Mouse (Mus musculus): ENCODE measurements around the gene Palm2.

Palm2 gene

DNA sequence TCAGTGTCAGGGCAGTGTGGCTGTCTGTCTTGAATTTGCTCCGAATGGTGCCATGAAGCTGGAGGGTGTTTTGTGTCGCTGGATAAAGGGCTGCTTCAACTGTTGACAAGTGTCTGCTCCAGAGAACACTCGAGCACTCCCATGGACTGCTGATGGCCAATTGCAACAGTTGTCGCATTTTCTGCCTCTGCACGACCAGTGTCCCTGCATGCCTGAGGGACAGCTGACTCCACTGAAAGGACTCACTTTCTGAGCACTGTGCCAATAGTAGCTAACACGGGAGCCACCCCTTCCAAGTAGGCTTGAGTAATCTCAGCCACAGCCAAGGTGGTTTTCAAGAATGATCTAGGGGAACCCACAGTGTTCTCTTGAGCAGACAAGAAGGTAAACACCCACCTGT lies 135.7 kb downstream of the Palm2 start:
- no peak for DNase-seq

DNA sequence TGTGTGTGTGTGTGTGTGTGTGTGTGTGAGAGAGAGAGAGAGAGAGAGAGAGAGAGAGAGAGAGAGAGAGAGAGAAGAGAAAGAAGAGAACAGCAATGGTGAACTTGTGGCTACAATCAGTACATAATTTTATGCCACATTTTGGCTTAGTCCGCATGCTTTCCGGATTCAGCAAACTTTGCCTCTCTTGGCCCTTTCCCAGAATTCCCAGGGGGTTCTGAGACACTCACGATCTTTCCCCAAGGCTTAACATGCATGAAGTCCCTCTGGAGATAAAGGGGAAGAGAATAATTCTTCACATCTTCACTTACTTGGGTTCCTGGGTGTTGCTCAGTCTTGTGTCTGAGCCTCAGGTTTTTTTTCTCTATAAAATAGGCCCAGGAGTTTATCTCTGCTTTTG lies 136.2 kb downstream of the Palm2 start:
- DNase-seq, result no peak

DNA sequence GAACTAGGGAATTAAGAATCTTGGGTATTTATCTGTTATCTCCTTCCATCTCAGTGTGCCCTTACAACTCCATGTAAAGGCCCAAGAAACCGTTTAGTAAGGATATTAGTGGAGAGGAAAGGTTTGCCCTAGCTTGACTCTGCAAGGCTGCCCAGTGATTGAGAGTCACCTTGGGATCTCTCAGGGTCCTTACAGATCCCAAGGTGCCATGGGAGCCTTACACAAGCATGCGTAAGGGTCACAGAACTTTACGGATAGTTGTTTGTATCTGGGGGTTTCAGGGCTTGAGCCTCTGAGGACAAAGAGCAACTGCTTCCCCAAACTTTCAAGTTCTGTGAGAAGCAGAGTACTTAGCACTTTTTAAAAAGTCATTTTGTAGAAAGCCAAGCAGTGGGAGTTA lies 140.1 kb downstream of the Palm2 start:
- DNase-seq, result no peak

DNA sequence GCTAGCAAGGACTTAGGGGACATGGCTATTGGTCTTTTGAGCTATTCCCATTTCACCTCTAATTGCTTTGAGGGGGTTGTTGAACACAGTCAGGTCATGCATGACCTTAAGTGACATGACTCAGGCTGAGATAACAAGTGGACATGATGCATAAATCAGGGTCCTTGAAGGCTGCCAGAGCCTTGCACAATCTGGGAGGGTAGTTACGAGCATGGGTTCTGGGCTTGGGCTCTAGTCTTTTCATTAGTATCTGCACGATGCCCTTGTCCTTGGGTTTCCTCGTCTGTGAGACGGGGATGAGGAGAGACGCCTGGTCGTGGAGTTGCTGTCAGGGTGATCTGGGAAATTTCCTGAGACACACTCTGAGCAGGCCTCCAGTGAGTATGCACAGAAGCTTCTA lies 140.6 kb downstream of the Palm2 start:
- no peak for DNase-seq

DNA sequence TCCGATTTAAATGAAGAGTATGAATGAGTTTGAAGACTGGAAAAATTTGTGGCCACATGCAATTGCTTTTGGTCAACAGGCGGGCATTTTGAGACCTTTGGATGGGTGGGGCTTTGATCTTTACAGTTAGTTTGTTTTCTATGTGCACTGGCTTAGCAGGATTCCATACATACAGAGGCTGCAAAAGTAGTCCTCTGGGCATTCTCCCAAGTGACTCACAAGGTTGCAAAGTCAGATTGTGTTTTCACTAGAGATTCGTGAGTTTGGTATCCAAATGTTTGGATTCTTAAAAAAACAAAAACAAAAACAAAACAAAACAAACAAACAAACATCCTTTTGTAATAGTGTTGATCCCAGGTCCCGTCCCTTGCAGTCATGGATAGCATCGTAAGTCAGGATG lies 141.6 kb downstream of the Palm2 start:
- DNase-seq, result no peak

DNA sequence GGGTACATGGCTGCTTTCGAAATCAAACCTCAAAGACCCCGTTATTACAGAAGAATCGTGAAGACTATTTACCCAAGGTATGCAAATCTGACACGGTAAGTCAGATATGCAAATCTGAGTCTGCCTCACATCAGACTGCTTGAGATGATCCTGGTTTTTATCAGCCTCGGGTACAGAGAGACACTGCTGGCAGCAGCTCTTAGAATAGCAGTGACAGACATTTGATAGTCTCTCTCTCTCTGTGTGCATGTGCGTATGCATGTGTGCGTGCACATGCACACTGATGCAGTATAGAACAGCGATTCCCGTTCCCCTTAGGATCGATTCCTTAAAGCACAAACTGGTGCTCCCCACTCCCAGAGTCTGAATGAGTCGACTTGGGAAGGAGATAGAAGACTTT lies 142.0 kb downstream of the Palm2 start:
- no peak for DNase-seq

DNA sequence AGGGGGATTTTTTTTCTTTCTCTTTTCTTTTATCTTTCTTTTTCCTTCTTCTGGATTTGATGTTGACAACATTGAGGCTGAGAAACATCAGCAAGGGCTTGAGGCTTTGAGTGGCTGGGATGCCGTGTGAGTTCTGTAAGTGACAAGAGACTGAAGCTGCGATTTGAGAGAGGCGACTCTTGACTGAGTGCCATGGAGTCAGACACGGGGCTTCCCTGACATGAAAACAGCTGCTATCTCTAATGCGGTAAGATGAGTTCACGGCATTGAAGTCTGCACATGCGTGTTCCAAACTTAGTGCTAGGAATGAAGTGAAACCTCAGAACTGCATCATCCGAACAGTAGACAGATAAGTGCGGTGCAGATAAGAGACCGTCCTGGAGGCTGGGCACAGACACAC lies 145.6 kb downstream of the Palm2 start:
- no peak for DNase-seq

DNA sequence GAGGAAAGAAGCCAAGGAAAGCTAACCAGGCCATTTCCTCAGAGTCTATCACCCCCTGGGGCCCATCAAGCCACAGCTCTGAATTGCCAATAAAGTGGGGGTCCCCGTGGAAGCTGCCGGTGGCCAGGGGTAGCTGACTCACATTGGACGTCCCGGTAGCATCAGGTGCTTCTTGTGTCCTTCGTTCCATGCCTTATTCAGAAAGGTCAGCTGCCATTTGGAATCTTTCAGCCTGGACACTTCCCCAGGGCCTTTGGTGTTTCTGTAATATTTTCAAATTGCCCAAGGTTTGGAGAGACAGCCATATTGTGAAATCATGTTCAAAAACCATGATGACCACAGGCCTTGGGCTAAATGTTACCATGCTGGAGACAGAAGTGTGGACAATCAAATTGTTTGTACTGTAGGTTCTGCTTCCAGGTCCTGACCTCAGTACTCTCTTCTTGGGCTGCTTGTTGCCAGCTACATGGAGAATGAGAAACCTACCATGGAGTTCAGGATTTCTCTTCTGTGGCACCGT lies 151.3 kb downstream of the Palm2 start:
- DNase-seq, result no peak

DNA sequence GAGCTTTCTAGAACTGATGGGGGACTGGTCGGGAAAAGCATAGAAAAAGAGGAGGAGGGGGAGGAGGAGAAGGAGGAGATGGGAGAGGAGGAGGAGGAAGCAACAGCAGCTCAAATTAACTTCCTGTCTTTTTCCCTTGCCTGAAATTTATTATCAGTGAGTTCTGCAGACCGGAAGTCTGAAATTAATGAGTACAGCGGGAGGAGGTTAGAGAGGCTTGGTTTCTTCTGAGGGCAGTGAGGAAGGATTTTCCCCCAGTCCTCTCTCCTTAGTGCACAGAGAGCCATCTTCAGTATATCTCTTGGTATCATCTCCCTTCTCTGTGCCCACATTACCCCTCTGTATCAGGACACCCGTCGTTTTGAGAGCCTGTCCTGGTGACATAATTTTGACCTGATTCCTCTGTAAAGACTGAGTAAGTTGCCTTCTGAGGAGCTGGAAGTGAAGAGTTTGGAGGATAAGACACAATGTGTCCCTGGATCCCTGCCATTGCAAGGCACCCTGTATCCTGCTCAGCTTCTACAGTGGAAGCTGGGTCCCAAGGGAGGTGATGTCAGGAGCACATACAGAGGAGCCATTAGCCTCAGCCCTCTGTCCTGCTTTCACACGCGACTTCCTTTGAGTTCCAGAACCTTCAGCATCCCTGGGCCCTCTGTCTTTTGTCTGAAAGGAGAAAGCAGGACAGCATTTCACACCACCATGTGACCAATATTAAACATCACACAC lies 153.0 kb downstream of the Palm2 start:
- DNase-seq, result no peak

DNA sequence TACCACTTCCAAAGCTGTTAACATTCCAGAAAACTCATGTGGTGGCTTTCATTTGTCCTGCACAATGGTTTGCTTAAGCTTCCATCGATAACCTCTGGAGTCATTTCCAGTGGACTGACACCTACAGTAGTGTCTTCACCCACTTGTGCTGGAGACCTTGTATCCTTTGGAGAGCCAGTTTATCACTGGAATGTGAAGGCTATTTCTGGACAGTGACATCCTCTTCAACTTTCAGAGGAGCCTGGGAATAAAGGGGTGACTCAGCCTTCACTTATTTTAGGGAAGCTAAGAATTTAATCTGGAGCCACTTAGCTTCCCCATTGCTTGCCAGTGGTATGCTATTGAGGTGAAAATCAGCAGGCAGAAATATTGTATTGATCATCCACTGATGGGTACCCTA lies 154.3 kb downstream of the Palm2 start:
- DNase-seq, result no peak

DNA sequence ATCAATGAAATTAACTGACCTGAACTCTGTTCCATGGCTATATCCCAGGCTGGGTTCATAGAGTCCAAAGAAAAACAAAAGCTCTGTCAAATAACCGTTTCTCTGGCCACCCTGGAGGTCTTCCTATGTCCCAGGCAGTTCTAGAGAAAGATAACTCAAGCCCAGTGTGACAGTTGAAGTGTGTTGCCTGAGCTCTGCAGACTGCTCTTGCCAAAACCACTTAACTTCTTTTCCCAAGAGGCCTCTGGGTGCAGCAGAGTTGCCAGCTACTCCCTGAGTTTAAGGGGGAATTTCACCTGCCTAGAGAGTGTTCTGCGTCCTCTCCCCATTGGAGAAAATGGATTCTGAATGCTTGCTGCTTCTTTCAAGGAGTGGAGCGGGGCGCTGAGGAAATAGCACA lies 158.7 kb downstream of the Palm2 start:
- DNase-seq, result no peak

DNA sequence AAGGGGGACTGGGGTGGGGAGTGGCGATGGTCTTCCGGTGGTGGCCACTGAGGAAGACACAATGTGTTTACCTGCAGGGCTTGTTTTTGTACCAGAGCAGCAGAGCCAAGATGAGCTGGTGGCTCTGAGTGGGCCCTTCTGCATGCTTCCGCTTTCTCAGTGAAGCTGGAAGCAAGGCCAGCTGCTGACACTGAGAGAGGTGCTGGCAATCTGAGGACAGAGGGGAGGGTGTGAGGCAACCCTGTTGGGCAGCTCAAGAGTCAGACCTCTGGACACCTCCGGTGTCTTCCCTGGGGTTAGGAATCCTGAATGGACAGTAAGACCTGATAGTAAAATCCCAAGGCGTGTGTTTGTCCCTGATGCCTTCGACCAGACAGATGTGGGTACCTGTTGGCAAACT lies 165.9 kb downstream of the Palm2 start:
- no peak for DNase-seq

DNA sequence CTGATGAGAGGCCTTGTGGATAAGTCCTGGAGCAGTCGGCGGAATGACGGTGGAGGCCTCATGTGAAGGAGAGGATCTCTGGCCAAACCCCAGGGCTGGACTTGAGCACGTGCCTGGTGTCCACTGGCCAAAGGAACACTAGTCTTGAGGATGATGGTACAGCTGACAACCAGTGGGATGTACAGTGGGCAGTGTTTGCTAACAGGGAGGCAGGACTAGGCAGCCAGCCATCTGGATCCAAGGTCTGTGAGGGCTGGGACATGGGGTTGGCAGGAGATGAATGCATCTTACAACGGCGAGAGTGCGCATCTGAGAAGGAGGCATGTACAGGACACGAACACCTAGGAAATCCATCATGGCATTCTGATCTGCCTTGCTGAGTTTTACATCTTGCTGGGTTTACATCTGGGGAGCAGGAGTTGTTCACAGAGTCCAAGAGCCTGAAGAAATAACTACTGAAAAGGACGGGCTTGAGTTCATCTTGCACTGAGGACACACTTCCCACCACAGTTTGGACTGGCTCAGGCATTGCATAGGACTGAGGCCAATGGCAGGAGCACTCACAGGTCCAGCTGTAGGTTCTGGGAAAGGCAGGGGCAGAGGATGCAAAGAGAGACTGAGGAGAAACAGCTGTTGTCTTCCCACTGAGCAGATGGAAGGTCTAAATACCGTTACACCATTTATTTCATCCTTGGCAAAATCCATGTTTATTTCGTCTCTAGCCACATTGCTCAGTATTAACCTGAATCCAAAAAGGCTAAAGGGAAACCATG lies 166.8 kb downstream of the Palm2 start:
- DNase-seq, result no peak

DNA sequence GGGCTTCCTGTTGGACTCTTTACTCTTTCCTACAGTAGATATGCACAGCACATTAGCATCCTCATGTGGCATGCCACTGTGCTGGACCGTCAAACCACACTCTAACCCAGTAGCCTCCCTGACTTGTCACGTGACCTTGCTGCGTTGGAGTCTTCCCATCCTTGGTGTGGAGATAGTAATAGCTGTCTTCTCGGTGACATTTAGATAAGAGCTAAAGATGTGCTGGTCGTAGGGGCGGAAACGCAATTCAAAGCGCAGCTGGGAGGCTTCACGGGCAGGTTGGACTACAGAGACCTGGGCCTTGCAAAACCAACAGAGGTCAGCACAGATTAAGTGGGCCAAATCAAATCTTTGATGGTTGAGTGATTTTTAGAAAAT lies 167.4 kb downstream of the Palm2 start:
- no peak for DNase-seq

DNA sequence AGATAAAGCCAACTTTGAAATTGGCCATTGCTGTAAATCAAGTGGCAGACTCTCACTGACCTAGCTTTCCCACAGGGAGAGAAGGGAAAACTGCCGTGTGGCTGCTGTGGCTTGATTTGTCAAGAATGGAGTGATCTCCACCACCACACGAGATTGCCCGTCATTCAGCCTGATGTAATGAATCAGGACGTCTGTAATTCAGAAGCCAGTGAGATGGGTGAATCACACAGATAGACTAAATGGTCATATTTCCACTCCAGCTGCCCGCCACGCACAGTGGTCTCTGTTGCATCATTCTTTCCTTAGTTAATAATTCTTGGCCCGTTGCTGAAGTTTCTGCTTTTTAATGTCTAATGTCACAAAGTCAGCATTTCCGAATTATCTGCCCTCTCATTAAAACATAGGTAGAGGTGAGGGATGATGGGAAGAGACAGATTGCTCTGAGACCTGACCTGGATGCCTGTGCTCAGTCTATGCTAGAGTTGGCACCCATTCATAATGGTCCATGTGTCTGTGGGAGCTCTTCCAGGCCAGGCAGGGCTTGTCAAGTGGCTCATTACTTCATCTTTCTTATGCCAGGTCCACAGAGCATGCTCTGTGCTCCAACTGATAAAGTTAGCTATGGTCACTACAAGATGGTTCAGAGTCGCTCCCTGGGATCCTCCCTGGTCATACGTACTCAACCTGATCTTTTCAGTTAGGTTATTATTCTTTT lies 168.0 kb downstream of the Palm2 start:
- no peak for DNase-seq

DNA sequence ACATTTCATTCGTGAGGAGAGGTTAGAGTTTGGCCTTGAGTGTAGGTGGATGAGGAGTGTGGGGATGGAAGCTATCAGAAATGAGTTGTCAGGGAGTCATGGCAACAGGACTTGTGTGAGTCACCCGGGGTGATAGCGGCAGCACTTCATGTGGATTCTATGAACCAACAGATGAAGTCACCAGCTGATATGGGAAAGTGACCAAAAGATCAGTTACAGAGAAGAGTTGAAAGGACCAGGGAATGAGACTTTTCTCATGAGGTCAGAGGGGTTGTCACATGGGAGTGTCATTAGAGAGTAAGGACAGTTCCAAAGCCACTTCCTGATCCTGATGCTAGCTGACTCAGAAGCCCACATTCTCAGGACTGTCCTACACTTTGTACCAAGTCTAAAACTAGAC lies 172.2 kb downstream of the Palm2 start:
- DNase-seq, result no peak

DNA sequence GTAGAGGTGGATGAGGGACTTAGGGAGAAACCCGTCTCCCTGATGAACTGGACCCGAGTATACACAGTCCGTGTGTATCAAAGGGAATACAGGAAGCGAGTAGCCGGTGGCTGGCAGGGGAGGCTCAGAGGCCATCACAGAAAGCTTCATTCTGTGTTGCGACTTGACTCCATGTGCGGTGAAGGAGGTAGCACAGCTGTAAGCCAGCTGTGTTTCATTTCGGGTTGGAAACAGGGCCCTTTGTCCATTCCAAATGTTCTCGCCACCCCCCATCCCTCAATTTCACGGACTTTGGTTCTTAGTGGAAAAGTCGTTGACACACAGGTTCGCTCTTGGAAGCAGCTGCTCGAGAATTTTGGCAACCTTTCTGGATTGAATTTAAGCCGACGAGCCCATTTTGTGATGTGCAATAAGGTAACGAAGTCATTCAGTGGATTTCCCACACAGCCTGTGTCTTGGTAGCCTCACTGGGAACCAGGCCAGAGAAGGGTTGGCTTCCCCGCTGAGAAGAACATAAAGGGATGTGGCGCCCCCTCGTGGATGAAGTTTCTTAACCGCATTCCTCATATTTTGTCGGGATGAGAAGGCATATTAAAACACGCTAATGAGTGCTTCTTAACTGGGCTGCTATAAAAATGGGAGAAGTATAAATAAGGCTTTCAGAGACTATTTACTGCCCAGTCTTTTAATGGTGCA lies 173.3 kb downstream of the Palm2 start:
- DNase-seq, result peak in 1 of 2 experiments; percentile 48

DNA sequence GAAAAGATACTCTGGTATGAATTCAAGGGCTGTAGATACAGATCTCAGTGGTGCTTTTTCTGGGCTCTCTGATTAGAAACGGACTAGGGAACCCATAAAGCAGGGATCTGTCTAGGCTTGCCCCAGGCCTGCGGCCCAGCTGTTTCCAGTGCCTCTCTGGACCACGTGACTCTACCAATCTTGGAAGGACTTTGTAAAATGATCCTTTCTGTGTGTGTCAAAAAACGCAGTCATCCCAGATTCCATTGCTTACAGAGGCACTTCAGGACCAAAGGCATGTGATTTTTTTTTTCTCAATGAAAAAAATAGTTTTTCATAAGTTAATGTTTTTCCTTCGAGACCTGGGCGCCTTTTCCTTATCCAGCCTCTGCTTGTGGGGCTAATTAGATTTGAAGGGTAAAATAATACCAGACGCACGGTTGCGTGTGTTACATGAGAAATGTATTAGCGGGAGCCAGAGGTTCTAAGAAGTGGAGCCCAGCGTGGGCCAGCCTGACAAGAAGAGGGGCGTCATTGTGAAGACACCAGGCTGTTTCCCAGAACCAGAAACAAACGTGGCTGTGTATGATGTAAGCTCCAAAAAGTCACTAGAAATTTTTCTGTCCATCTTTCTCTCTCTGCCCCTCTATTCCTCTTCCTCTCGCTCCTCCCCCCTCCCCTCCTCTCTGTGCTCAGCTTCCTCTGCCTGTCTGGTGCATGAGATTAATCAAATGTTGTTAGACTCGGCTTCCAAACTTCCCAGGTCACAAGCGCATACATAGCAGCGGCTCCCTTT lies 177.4 kb downstream of the Palm2 start:
- DNase-seq, result no peak

DNA sequence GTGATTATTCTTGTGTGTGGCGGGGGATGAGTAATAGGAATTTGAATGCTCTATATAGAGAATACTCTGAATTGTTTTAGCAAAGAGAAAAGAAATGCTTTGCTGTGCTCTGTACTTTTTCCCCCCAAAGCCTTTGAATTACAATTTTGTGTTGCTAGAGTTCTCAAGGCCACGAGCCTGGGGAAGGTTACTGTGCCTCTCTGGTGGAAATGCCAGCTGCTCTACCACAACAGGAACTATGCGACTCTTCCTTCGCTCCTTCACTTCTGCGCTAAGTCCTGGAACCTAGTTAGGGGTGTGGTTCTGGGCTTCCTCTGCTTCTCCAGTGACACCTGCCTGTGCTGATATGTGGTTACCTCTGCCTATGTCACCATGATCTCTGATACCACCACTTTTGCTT lies 178.7 kb downstream of the Palm2 start:
- no peak for DNase-seq

DNA sequence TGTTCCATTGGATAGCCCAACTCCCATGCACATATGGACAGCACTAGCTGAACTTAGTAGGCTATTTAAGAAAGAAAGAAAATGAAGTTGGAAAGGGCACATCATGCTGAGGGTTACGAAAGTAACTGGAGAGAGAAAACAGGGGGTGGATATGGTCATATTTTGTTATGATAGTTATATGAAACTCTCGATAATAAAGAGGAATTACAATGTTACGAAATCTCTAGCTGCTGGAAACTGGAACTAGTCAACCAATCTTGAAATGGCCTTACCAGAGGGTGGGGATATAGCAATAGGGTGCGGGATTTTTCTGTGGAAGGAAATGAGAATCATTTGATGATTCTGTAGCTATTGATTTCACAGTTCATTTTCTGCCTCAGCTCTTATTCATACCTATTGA lies 180.6 kb downstream of the Palm2 start:
- DNase-seq, result no peak

DNA sequence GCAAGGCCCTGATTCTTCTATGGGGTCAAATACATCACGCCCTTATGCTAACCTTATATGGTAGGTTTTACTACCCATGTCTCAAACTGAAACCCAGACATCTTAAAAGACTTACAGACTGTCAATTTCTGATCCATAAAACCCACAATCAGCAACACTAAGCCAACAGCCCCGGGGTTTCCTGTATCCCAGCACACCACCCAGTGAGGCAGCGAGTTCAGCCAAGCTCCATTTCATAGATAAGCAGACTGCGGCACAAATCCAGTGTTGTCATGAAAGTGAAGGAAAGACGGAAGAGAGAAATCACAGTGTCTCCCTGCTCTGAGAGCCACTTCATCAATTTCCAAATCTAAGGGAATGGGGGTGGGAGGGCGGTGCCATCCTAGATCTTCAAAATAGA lies 184.7 kb downstream of the Palm2 start:
- DNase-seq, result no peak

DNA sequence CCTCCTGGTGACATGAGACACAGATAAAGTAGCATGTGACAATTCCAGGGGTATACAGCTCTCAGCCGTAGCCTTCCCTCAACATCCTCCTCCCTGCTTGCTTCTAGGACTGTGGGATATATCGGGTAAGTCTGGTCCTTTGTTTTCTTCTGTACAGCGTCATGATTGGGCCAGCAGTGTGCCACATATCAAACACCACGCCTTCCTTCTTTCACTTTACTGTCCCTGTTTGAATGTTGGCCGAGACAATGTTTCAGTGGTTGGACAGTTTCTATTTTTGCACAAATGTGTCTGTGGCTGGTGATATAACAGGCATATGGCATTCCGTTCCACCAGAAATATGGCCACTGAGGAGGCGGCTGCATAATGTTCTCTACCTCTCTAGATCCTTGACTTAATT lies 188.8 kb downstream of the Palm2 start:
- no peak for DNase-seq
